Mouse (Mus musculus) midbrain, embryonic 14.5 days (tissue): ENCODE data around the gene Hlcs. TPM values are rescaled to one million over a fixed set of nuclear protein-coding genes. Genes with fewer than 3 reads are reported as not detected.

Source experiments
- ATAC-seq: fragments of 200-750 bp; cut with Nextera tagmentation; 2 replicates; pipeline ENCODE4 v1.8.0; 2017; ENCODE audit warnings: moderate number of reproducible peaks, moderate library complexity; ENCODE audit not compliant: low FRiP score, low TSS enrichment
- DNase-seq: peaks from one replicate; pipeline ENCODE4 v3.0.0-alpha.2; 2015
- H3K27ac ChIP-seq: fragments of 300-500 bp; sonication (generic); replicated peaks from 2 replicates; pipeline ENCODE4 v1.5.1; 2014; ENCODE audit warnings: mild to moderate bottlenecking, low read depth, low read length, moderate library complexity
- H3K27me3 ChIP-seq: fragments of 300-500 bp; sonication (generic); 2 replicates; pipeline ENCODE4 v1.6.1; 2014; ENCODE audit warnings: low read length, control low read depth, mixed read lengths; ENCODE audit not compliant: control insufficient read depth, insufficient read depth
- H3K36me3 ChIP-seq: fragments of 300-500 bp; sonication (generic); 2 replicates; pipeline ENCODE4 v1.6.1; 2014; ENCODE audit warnings: low read length, control low read depth; ENCODE audit not compliant: control insufficient read depth, insufficient read depth
- H3K4me1 ChIP-seq: fragments of 300-500 bp; sonication (generic); 2 replicates; pipeline ENCODE4 v1.6.1; 2014; ENCODE audit warnings: mild to moderate bottlenecking, antibody characterized with exemption, low read length, control low read depth; ENCODE audit not compliant: control insufficient read depth, insufficient read depth
- H3K4me2 ChIP-seq: fragments of 300-500 bp; sonication (generic); 2 replicates; pipeline ENCODE4 v1.6.1; 2014; ENCODE audit warnings: mild to moderate bottlenecking, low read length, moderate library complexity
- H3K4me3 ChIP-seq: fragments of 300-500 bp; sonication (generic); replicated peaks from 2 replicates; pipeline ENCODE4 v1.5.1; 2014; ENCODE audit warnings: low read depth, low read length
- H3K9ac ChIP-seq: fragments of 300-500 bp; sonication (generic); replicated peaks from 2 replicates; pipeline ENCODE4 v1.6.1; 2014; ENCODE audit warnings: mild to moderate bottlenecking, low read length, moderate library complexity
- H3K9me3 ChIP-seq: fragments of 300-500 bp; sonication (generic); 2 replicates; pipeline ENCODE4 v1.6.1; 2016; ENCODE audit warnings: low read length, control low read depth, mixed read lengths; ENCODE audit not compliant: control insufficient read depth
- WGBS: fragments of 180-500 bp; shearing (Covaris S2); extraction: QIAGEN DNeasy Blood & Tissue Kit; methylation state at CpG from one replicate; pipeline ENCODE4 v1.1.7; 2014; 5-methylcytosine and 5-hydroxymethylcytosine counted together
- microRNA-seq: library from miRNA; unstranded; fragments of <30 nt; microRNA quantifications from one replicate; pipeline ENCODE4, GENCODE M21; 2016
- polyA plus RNA-seq: library from polyadenylated mRNA; unstranded; fragments of >200 nt; fragmentation: Nextera tagmentation; extraction: Ambion mirVana; gene quantifications from 2 replicates; pipeline ENCODE4 v1.2.1, GENCODE M21; 2014

Hlcs gene
- polyA plus RNA-seq, 1 experiment from 2014 or later, result 7.2 TPM

DNA sequence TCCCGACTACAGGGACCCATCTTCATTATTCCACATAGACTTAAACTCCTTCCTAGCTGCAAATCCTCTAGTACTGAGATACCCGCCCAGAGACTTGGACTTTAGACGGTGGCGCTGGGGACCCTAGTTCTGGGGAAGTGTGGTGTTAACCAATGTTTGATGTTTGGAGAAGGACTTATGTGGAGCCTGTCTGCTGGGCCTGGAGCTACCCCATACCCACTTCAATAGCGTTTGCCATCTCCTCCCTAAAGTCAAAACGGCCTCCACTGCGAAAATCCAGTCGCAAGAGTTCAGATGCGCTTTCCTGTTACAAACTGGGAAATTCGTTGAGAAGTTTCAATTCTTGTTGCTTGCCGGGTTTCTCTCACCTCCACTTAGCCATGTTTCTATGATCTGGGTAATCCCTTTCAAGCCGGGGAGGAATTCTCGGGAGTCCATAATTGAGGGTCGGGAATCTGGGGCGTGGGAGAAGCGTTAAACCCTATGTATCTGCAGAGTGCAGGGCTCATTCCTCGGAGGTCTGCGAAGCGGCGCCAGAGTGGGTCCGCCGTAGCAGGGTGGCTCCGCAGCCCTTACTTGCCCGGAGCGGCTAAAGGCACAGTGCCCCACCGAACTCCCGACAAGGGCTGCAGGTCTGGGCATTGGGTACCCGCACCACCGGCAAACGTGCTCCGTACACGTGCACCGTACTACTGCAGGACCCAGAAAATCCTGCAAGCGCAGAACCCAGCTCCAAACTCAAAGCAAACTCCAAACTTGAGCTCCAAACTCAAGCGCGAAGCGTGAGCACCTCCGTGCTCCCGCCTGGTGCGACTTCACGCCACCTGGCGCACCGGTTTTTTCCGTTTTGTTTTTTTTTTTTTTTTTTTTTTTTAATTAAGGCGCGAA lies 230.2 kb downstream of the Hlcs start:
- Histone ChIP-seq H3K4me2 (no peak overlapping the region), H3K27ac (no peak overlapping the region), H3K4me3 (no peak overlapping the region), H3K9me3 (no peaks in the 10 kb centered on the region), H3K9ac (no peak overlapping the region), H3K36me3 (no peaks in the 10 kb centered on the region), H3K4me1 (0 out of 2 replicates have a peak, but pooled peaks cover 10% of the 10 kb centered on the region), H3K27me3 (peaks cover 93% of the 10 kb centered on the region)
- ATAC-seq (no peak), DNase-seq (peak; percentile 36)
- under 1% methylated on average over 46 of the region's 46 CpGs for WGBS

DNA sequence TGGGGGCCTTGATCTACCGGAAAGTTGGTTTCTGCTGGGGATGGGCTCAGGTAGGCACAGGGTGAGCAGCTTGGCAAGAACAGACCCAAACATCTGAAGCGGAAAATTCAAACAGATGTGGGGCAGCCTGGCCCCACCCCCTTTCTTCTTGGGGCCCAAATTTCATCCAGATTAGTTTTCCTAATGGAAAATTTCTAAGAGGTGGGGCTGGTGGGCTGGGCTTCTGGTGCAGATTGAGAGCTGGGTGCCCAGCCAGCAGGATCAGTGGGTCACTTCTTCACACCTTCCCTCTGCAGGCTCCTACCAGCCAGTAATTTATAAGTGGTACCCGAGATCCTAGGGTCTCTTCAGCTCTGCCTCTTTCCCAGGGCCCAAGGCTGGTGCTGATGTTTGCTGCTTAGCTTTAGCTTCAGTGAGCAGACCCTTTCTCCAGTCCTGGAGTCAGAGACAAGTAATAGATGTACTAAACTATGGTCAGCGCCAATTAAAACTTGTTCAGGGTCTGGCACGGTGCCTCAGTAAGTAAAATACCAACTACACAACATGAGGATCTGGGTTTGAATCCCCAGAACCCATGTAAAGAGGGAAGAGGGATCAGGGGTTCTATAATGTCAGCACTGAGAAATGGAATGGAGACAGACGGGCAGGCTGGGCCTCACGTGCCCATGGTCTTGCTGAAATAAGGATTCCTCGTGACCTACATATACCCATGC lies 231.2 kb downstream of the Hlcs start:
- WGBS, result 6% methylated on average over 8 of the region's 8 CpGs
- ATAC-seq, result no peak
- no peak overlapping the region for H3K9ac ChIP-seq

DNA sequence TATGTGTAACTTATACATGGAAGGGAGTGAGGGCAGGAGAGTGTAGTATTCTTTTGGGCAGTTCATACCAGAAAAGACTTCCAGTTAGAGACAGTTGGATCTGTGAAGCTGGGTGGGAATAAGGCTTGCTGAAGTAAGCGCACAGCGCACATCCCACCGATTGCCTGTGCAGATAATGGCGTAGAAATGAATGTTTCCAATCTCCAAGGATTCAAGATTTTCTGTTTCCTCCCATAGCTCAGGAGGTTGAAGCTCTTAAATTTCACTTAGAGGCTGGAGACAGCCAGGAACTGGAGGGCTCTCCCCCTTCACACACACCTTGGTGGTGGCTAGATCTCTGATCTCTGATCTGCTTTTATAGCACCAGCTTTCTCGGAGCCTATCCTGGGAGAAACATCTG lies 231.8 kb downstream of the Hlcs start:
- no peak overlapping the region for H3K4me3 ChIP-seq
- ATAC-seq (no peak), DNase-seq (no peak)
- no peak overlapping the region for H3K9ac ChIP-seq
- H3K27ac ChIP-seq, result no peak overlapping the region
- no peak overlapping the region for H3K4me2 ChIP-seq
- 9% methylated on average over 5 of the region's 5 CpGs for WGBS
- H3K36me3 ChIP-seq, result no peaks in the 10 kb centered on the region
- H3K4me1 ChIP-seq, result 0 out of 2 replicates have a peak, but pooled peaks cover 10% of the 10 kb centered on the region
- H3K27me3 ChIP-seq, result peaks cover 93% of the 10 kb centered on the region
- H3K9me3 ChIP-seq, result no peaks in the 10 kb centered on the region

More for the DNA sequence above, 231.2 kb downstream of the Hlcs start:
- no peak for DNase-seq
- Histone ChIP-seq H3K27ac (no peak overlapping the region), H3K36me3 (no peaks in the 10 kb centered on the region), H3K4me3 (no peak overlapping the region), H3K27me3 (peaks cover 93% of the 10 kb centered on the region), H3K4me1 (0 out of 2 replicates have a peak, but pooled peaks cover 10% of the 10 kb centered on the region), H3K9me3 (no peaks in the 10 kb centered on the region), H3K4me2 (no peak overlapping the region)

DNA sequence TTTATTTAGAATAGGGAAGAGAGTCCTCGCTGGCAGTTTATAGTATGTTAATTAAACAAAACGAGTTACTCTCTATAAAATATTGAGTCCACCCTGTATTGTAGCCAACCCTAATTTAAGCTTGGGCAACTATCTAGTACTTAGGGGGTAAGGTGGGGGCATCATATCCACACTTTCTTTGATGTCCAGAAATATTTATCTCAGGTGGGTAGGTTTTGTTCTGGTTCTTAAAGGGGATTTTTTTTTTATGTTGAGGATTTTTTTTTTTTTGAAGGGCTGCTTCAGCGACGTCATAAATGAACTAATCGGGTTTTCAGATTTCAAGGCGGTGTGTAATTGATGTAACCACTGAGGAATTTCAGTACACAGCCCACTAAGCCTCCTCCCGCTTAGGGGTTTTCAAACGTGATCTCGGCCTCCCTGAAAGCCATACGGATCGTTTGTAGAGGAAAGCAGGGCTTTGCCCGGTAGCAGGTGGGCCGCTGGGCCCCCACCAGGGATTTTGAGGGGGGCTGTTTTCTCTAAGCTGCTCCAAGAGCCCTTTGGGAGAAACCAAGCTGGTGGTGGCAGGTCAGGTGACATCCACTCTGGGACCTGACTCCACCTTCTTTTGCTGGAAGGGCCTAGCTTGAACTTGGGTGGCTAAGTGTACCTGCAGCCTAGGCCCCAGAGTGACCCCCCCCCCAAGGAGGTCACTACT lies 233.4 kb downstream of the Hlcs start:
- Histone ChIP-seq H3K27me3 (peaks cover 95% of the 10 kb centered on the region), H3K36me3 (no peaks in the 10 kb centered on the region), H3K4me2 (no peak overlapping the region), H3K4me1 (0 out of 2 replicates have a peak, but pooled peaks cover 4% of the 10 kb centered on the region), H3K9me3 (no peaks in the 10 kb centered on the region), H3K27ac (no peak overlapping the region), H3K9ac (no peak overlapping the region), H3K4me3 (no peak overlapping the region)
- DNase-seq (peak; percentile 28), ATAC-seq (no peak)
- WGBS, result 3% methylated on average over 13 of the region's 13 CpGs

DNA sequence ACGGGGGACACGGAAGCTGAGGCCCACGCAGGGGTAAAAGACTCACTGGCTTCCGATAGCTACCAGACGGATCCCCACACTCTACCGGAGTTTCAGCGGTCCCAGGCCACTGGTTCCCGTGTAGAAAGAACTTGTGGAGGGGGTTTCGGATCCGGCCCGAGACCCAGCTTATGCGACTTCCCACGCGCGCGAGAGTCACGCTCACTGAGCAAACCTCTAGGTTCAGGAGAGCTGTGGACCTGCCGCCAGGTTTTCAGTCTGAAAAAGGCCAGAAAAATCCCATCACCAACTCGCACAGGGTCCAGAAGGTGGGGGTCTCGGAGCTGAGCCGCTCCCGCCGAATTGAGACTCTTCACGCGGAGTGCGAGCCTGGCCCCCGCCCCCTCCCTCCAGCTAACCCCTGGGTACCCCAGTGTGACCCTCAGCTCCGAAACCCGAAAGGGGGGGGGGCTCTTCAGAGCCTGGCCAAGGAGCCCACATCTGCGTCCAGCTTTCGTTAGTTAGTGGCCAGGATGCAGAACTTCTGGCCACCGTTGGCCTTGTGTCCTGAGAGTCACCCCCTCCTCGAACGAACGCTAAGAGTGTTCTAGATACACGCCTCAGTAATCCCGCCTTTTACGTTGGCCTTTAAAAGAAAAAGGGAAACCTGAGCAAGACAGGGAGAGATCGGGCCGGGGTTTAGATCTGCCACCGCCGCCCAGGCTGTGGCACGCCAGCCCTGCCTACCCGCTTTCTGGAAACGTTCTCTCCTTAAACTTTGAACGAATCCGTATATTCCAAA lies 234.1 kb downstream of the Hlcs start:
- ATAC-seq (no peak), DNase-seq (peak; percentile 57)
- Histone ChIP-seq H3K4me1 (no peaks in the 10 kb centered on the region), H3K4me2 (no peak overlapping the region), H3K9me3 (no peaks in the 10 kb centered on the region), H3K27ac (no peak overlapping the region), H3K4me3 (no peak overlapping the region), H3K9ac (no peak overlapping the region), H3K27me3 (peaks cover 88% of the 10 kb centered on the region), H3K36me3 (no peaks in the 10 kb centered on the region)
- WGBS, result under 1% methylated on average over 47 of the region's 47 CpGs

Small RNA genes within 50 kb of the gene (microRNA-seq; reads per million reads assigned to microRNA genes)
- gene Gm23062, result not detected

Other genes with a start within 250 kb of the Hlcs start
- 0.05 TPM in 1 of 2 replicates, not detected in the other for gene Sim2, start 228.6 kb downstream of the Hlcs start, polyA plus RNA-seq
- gene Ripply3, start 14.8 kb upstream of the Hlcs start, polyA plus RNA-seq, result 0.70 and 1.2 TPM in 2 replicates
- gene Ttc3, start 57.0 kb upstream of the Hlcs start, polyA plus RNA-seq, result 1,082 and 1,144 TPM in 2 replicates
- gene Pigp, start 58.3 kb upstream of the Hlcs start, polyA plus RNA-seq, result 103 and 163 TPM in 2 replicates
- gene Vps26c, start 213.3 kb upstream of the Hlcs start, polyA plus RNA-seq, result 73.7 and 76.3 TPM in 2 replicates